Mouse (Mus musculus) hindbrain, embryonic 14.5 days (tissue): Measurements from ENCODE around the gene Foxo3. TPM values are rescaled to one million over a fixed set of nuclear protein-coding genes. Genes with fewer than 3 reads are reported as not detected.
A peak's percentile ranks its signal among the peaks of the same experiment; 100 is the strongest.

Experiments
- ATAC-seq: fragments of 200-750 bp; cut with Nextera tagmentation; 2 replicates; pipeline ENCODE4 v1.8.0; 2017; ENCODE audit warnings: moderate number of reproducible peaks, mild to moderate bottlenecking, moderate TSS enrichment, moderate library complexity; ENCODE audit not compliant: low FRiP score
- DNase-seq: peaks from one replicate; pipeline ENCODE4 v3.0.0-alpha.2; 2015; ENCODE audit warnings: low spot score
- H3K27ac ChIP-seq: fragments of 300-500 bp; sonication (generic); 2 replicates; pipeline ENCODE4 v1.5.1; 2014; ENCODE audit warnings: mild to moderate bottlenecking, moderate library complexity
- H3K27me3 ChIP-seq: fragments of 300-500 bp; sonication (generic); 2 replicates; pipeline ENCODE4 v1.6.1; 2014; ENCODE audit warnings: mild to moderate bottlenecking, low read length, mixed read lengths; ENCODE audit not compliant: control insufficient read depth, insufficient read depth
- H3K36me3 ChIP-seq: fragments of 300-500 bp; sonication (generic); replicated peaks from 2 replicates; pipeline ENCODE4 v1.6.1; 2014; ENCODE audit not compliant: control insufficient read depth, insufficient read depth
- H3K4me1 ChIP-seq: fragments of 300-500 bp; sonication (generic); replicated peaks from 2 replicates; pipeline ENCODE4 v1.6.1; 2014; ENCODE audit warnings: antibody characterized with exemption, low read length, mixed read lengths; ENCODE audit not compliant: control insufficient read depth, insufficient read depth
- H3K4me2 ChIP-seq: fragments of 300-500 bp; sonication (generic); replicated peaks from 2 replicates; pipeline ENCODE4 v1.6.1; 2014; ENCODE audit warnings: mild to moderate bottlenecking, moderate library complexity
- H3K4me3 ChIP-seq: fragments of 300-500 bp; sonication (generic); replicated peaks from 2 replicates; pipeline ENCODE4 v1.5.1; 2014; ENCODE audit warnings: mild to moderate bottlenecking, low read length
- H3K9ac ChIP-seq: fragments of 300-500 bp; sonication (generic); 2 replicates; pipeline ENCODE4 v1.6.1; 2014
- H3K9me3 ChIP-seq: fragments of 300-500 bp; sonication (generic); 2 replicates; pipeline ENCODE4 v1.6.1; 2016; ENCODE audit warnings: low read length; ENCODE audit not compliant: control insufficient read depth
- WGBS: fragments of 180-500 bp; shearing (Covaris S2); extraction: QIAGEN DNeasy Blood & Tissue Kit; methylation state at CpG from one replicate; pipeline ENCODE4 v1.1.7; 2014; 5-methylcytosine and 5-hydroxymethylcytosine counted together
- polyA plus RNA-seq: library from polyadenylated mRNA; unstranded; fragments of >200 nt; fragmentation: Nextera tagmentation; extraction: Ambion mirVana; gene quantifications from 2 replicates; pipeline ENCODE4 v1.2.1, GENCODE M21; 2014

The Foxo3 gene
- polyA plus RNA-seq, 1 experiment from 2014 or later = 5.9 TPM

DNA sequence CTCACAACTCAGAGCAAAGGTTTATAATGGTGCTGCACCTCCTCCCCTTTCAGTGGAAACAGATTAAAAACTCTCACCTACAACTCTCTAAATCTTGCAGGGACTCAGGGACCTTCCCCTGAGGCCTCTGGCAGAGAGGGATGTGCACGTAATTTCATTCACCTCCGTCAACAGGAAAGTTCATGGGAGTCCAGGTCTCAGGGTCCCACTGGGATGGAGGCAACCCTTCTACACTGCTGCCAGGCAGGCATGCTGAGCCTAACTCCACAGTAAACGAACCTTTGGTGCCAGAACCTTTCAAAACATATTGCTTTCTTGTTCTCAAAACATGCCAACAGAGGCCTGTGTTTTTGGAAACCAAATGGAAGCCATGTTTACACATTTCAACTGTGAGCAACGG lies 17.0 kb downstream of the Foxo3 start:
- 75% methylated on average over 4 of the region's 4 CpGs for WGBS
- H3K27me3 ChIP-seq = no peaks in the 10 kb centered on the region
- no peak overlapping the region for H3K9ac ChIP-seq
- no peaks in the 10 kb centered on the region for H3K9me3 ChIP-seq
- no peaks in the 10 kb centered on the region for H3K4me1 ChIP-seq
- ATAC-seq = no peak
- no peak for DNase-seq
- H3K36me3 ChIP-seq = 0 out of 2 replicates have a peak, but pooled peaks cover under 1% of the 10 kb centered on the region
- H3K27ac ChIP-seq = no peak overlapping the region
- no peak overlapping the region for H3K4me3 ChIP-seq
- H3K4me2 ChIP-seq = no peak overlapping the region

DNA sequence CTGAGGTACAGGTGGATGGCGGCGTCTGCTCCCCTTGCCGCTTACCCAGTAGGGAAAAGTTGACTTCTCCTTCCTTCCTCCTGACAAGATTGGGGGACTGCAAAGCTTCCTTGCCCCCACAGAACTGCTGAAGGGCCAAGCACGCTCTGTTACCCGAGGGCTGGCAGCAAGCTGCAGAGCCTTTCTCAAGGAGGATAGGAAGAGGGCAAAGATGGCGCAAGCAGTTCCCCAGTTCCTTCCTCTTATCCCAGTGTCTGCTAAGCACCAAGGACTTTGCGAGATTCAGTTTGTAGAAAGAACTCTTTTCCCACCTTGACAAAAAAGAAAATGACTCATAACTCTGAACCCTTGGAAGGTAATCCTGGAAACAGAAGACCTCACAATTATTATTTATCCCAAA lies 18.6 kb downstream of the Foxo3 start:
- WGBS = 94% methylated on average over 7 of the region's 7 CpGs

DNA sequence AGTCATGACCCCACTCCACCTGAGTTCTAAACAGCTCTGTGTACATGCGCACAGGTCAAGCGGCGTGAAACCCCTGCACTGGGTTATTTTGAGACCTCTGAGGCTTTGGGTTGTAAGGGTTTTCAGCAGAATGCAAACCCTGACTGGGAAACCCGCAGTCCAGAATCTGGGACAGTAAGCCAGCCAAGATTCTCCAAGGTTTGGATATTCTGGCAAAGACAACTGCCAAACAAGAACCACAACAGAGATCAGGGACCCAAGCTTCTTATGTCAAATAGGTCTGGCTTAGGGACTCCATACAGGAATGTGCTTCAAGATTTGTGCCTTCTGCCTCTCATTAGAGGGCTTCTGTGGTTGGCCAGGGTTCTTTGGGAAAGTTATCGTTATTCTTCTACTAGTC lies 21.8 kb downstream of the Foxo3 start:
- Histone ChIP-seq H3K4me2 (no peak overlapping the region), H3K4me1 (no peaks in the 10 kb centered on the region; the same call in 1 of the 2 replicates), H3K36me3 (no peaks in the 10 kb centered on the region), H3K27me3 (no peaks in the 10 kb centered on the region), H3K27ac (no peak overlapping the region), H3K4me3 (no peak overlapping the region), H3K9ac (no peak overlapping the region), H3K9me3 (no peaks in the 10 kb centered on the region)
- ATAC-seq (no peak), DNase-seq (no peak)
- WGBS = 94% methylated on average over 5 of the region's 5 CpGs

More for the DNA sequence above, 18.6 kb downstream of the Foxo3 start:
- no peak overlapping the region for H3K9ac ChIP-seq
- H3K4me1 ChIP-seq = no peaks in the 10 kb centered on the region
- H3K36me3 ChIP-seq = no peaks in the 10 kb centered on the region
- no peaks in the 10 kb centered on the region for H3K27me3 ChIP-seq
- H3K4me2 ChIP-seq = no peak overlapping the region
- no peak overlapping the region for H3K27ac ChIP-seq
- DNase-seq (no peak), ATAC-seq (no peak)
- no peaks in the 10 kb centered on the region for H3K9me3 ChIP-seq
- H3K4me3 ChIP-seq = no peak overlapping the region

DNA sequence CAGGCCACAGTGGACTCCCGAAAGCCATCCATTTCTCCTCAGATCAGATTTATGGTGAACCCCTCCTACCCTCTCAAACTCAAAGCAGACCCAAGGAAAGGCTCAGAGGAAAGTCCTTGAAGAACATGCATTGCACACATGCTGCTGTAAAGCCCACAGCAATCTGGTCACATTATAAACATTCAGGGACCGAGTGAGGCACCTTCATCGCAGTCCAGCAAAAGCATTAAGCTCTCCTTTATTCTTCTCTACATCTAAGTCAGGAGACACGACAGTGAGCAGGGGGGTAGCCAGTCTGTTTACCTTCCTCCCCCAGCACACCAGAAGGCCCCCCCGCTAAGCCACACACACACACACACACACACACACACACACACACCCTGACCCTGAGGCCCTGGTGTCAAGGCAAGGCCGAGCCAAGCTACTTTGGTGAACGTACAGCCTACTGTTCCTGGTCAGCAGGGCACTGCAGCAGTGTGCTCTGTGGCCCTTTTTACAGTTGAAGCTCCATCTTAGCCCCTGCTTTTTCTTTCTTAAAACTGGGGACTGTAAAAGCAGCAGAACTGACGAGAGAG lies 24.7 kb downstream of the Foxo3 start:
- H3K9me3 ChIP-seq = no peaks in the 10 kb centered on the region

DNA sequence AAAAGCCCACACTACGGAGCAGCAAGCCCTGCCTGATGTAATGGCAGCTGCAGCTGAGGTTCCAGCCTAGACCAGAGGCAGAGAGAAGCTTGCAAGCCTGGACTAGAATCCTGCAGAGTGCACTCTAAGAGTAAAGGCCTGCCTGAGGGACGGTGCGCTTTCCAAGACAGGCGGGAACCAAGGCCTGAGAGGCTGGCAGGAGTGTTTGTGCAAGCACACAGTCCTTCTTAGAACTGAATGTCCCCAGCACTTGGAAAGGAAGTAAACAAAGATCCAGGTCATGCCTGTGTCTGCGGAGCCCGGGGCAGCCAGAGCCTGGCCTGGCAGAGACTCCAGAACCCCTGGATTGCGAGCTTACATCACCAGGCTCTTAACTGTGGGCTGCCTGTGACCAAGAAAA lies 25.4 kb downstream of the Foxo3 start:
- DNase-seq (no peak), ATAC-seq (0 out of 2 replicates have a peak, but pooled peaks have one; percentile 24)
- Histone ChIP-seq H3K27ac (peak overlapping the region; percentile 38; the same call in 1 of the 2 replicates), H3K9me3 (no peaks in the 10 kb centered on the region), H3K4me2 (no peak overlapping the region), H3K9ac (peak overlapping the region; percentile 11; the same call in 1 of the 2 replicates), H3K27me3 (no peaks in the 10 kb centered on the region), H3K4me3 (no peak overlapping the region), H3K36me3 (no peaks in the 10 kb centered on the region), H3K4me1 (no peaks in the 10 kb centered on the region; the same call in 1 of the 2 replicates)
- WGBS = 54% methylated on average over 7 of the region's 7 CpGs

More for the DNA sequence above, 24.7 kb downstream of the Foxo3 start:
- ATAC-seq (no peak), DNase-seq (no peak)
- Histone ChIP-seq H3K4me2 (no peak overlapping the region), H3K4me3 (no peak overlapping the region), H3K9ac (no peak overlapping the region), H3K4me1 (no peaks in the 10 kb centered on the region; the same call in 1 of the 2 replicates), H3K27ac (no peak overlapping the region), H3K36me3 (no peaks in the 10 kb centered on the region), H3K27me3 (no peaks in the 10 kb centered on the region)
- 61% methylated on average over 8 of the region's 8 CpGs for WGBS

DNA sequence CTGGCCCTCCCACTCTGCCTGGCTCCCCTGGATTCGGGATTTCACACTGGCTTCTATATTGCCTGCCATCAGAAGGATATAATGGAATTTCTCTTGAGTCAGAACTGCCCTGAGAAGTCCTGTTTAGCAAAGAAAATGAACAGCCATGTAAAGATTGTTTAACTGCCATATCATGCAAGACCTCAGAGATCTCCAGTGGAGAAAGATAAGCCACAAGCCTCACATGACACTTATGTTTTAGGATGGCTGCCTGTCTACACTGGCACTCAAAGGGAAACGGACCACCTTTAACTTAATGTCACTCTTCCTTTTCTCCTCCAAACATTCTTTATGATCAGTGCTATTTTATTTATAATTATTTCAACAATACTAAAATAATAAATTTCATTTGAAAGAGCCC lies 26.6 kb downstream of the Foxo3 start:
- Histone ChIP-seq H3K27me3 (no peaks in the 10 kb centered on the region), H3K4me3 (no peak overlapping the region), H3K4me2 (no peak overlapping the region), H3K9me3 (no peaks in the 10 kb centered on the region), H3K9ac (no peak overlapping the region), H3K4me1 (no peaks in the 10 kb centered on the region; the same call in 1 of the 2 replicates), H3K36me3 (no peaks in the 10 kb centered on the region), H3K27ac (no peak overlapping the region)
- ATAC-seq = no peak
- 82% methylated on average over 2 of the region's 2 CpGs for WGBS
- DNase-seq = no peak

DNA sequence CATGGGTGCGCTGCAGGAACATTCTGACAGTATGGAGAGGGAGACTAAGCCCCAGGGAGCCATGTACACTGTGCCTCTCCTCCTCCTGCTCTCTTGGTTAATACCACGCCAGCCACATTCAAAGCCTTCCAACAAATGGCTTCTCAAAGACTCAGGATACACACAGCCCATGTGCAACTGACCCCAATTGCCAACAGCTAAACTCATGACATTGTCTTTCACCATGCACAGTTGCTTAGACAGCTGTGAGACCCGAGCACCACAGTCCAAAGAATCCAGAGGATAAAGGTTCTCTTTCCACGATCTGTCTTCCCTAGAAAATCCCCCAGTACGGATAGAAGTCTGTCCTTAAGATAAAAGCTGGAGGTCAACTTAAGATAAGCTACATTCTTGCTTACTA lies 27.9 kb downstream of the Foxo3 start:
- Histone ChIP-seq H3K9ac (no peak overlapping the region), H3K4me1 (no peaks in the 10 kb centered on the region; the same call in 1 of the 2 replicates), H3K36me3 (no peaks in the 10 kb centered on the region), H3K4me3 (no peak overlapping the region), H3K27me3 (no peaks in the 10 kb centered on the region), H3K27ac (no peak overlapping the region), H3K9me3 (no peaks in the 10 kb centered on the region), H3K4me2 (no peak overlapping the region)
- no peak for ATAC-seq
- 75% methylated on average over 5 of the region's 5 CpGs for WGBS
- DNase-seq = no peak

DNA sequence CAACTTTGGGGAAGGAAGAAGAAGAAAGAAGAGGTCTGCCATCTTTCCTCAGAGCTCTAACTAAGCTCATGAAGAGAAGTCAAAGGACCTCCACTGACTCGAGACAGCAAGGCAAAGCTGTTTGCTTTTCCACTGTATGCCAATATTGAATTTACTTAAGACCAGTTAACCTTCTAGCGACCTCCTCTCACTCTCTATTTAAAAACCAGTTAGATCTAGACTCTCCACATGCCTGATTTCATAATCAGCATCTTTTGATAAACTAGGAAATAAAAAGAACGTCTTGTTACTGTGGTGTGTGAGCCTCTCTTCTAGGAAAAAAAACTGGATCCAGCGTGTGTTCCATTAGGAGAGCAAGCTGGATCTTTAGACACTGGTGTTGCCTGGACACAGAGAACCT lies 28.4 kb downstream of the Foxo3 start:
- Histone ChIP-seq H3K9ac (no peak overlapping the region), H3K27ac (no peak overlapping the region), H3K4me1 (no peaks in the 10 kb centered on the region; the same call in 1 of the 2 replicates), H3K4me2 (no peak overlapping the region), H3K36me3 (no peaks in the 10 kb centered on the region), H3K4me3 (no peak overlapping the region), H3K27me3 (no peaks in the 10 kb centered on the region), H3K9me3 (no peaks in the 10 kb centered on the region)
- no peak for DNase-seq
- WGBS = 67% methylated on average over 4 of the region's 4 CpGs
- ATAC-seq = no peak

DNA sequence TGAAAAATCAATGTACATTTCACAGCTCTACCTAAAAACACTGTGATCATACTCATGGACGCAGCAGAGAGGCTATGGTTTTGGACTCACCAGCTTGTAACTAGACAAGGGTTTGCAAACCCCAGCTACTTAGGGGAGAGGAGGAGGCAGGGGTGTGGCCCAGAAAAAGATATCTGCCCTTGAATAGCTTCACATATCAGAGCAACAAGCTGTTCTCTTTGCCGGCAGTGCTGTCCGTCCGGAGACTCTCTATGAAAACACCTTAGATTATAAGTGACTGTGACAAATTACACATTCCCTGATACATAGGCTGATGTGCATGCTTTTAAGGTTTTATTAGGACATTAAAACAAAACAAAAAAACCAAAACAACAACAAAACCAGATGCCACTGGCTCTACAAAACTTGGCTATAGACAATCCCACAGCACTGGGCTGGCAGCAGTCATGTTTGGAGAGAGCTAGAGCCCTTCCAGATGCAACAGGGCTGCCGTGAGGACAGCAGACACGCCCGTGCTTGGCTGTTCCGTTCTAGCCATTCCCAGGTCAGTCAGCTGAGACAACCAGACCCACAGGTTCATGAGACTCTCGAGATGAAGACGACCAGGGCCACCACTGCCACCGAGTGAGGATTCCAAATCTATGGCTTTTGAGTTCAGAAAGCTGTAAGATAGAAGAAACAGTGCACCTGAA lies 29.3 kb downstream of the Foxo3 start:
- Histone ChIP-seq H3K27ac (no peak overlapping the region), H3K4me1 (no peaks in the 10 kb centered on the region; the same call in 1 of the 2 replicates), H3K27me3 (no peaks in the 10 kb centered on the region), H3K36me3 (no peaks in the 10 kb centered on the region), H3K4me2 (no peak overlapping the region), H3K9me3 (no peaks in the 10 kb centered on the region), H3K4me3 (no peak overlapping the region), H3K9ac (no peak overlapping the region)
- 84% methylated on average over 11 of the region's 11 CpGs for WGBS
- ATAC-seq = no peak
- no peak for DNase-seq
